Mouse (Mus musculus): Measurements from ENCODE around the gene Ppp1r32.

- TF ChIP-seq CTCF (IDR thresholded peaks at IDR 0.05; ENCODE audit: control insufficient read depth, insufficient read depth, insufficient read length), result no peak
- no peak for TF ChIP-seq CEBPB (IDR thresholded peaks at IDR 0.05; ENCODE audit: low read depth)
- TF ChIP-seq MYOG (IDR thresholded peaks at IDR 0.05; ENCODE audit: control insufficient read depth, extremely low read depth, insufficient read length), result no peak
- TF ChIP-seq USF1 (IDR thresholded peaks at IDR 0.05; ENCODE audit: low read depth), result no peak
Observed at GRCm38 (mm10) chr19:10525106-10525901, 42.6 kb upstream of the Ppp1r32 start, which contains the start of gene Cpsf7.
